Mouse (Mus musculus) CH12.LX (cell line): ENCODE measurements at regions not wholly inside any gene's neighbourhood (a gene's known extent, or its start where the extent isn't known, plus 50 kb on each side); places are given as distances from the start of the nearest gene placed in this dataset.

ENCODE experiments used
- DNase-seq: peaks from one replicate; pipeline ENCODE4 v3.0.0-alpha.2; 2013; ENCODE audit errors: extremely low read depth
- H3K27ac ChIP-seq: 2 replicates; pipeline ENCODE4 v1.5.1; 2012; ENCODE audit warnings: low read depth, mild to moderate bottlenecking, control low read depth, moderate library complexity; ENCODE audit not compliant: insufficient read depth
- H3K27me3 ChIP-seq: replicated peaks from 2 replicates; pipeline ENCODE3; 2012; ENCODE audit warnings: inconsistent platforms
- H3K36me3 ChIP-seq, 2 experiments: replicated peaks in 1 of 2; 2 replicates each; pipeline versions ENCODE3 to v1.6.1; 2012; ENCODE audit warnings: inconsistent platforms in 1 of 2, low read length in 1 of 2, mild to moderate bottlenecking in 1 of 2, mixed read lengths in 1 of 2, moderate library complexity in 1 of 2; ENCODE audit not compliant: control insufficient read depth in 1 of 2, insufficient read depth in 1 of 2
- H3K4me1 ChIP-seq, 2 experiments: 2 replicates each; pipeline ENCODE4 v1.6.1; 2012; ENCODE audit warnings: inconsistent platforms in 1 of 2, moderate library complexity in 1 of 2; ENCODE audit not compliant: insufficient read depth in 2 of 2, control insufficient read depth in 1 of 2
- H3K4me2 ChIP-seq: 2 replicates; pipeline ENCODE4 v1.6.1; 2012; ENCODE audit warnings: low read depth, mild to moderate bottlenecking, control low read depth; ENCODE audit not compliant: poor library complexity, insufficient read depth, severe bottlenecking
- H3K4me3 ChIP-seq, 3 experiments: fragments of 150-350 bp in 1 of 3; sonication (generic) in 1 of 3; replicated peaks in 1 of 3; 2 replicates each; pipeline versions ENCODE3 to v1.5.1; 2011 to 2012; ENCODE audit warnings: low read depth in 2 of 3, low read length in 2 of 3, mild to moderate bottlenecking in 2 of 3, moderate library complexity in 2 of 3, control low read depth in 1 of 3, improper control_type of control experiment in 1 of 3, inconsistent platforms in 1 of 3, mixed read lengths in 1 of 3; ENCODE audit not compliant: poor library complexity in 1 of 3
- H3K79me2 ChIP-seq: replicated peaks from 2 replicates; pipeline ENCODE4 v1.6.1; 2012; ENCODE audit warnings: mild to moderate bottlenecking, moderate library complexity; ENCODE audit not compliant: control insufficient read depth, poor library complexity, insufficient read depth, severe bottlenecking; ENCODE audit errors: extremely low read depth
- H3K9ac ChIP-seq: 2 replicates; pipeline ENCODE4 v1.6.1; 2012; ENCODE audit warnings: low read depth, mild to moderate bottlenecking, control low read depth, moderate library complexity; ENCODE audit not compliant: insufficient read depth
- H3K9me3 ChIP-seq: replicated peaks from 2 replicates; pipeline ENCODE3; 2012; ENCODE audit warnings: low read length, inconsistent platforms, mixed read lengths
- CHD1 ChIP-seq: IDR thresholded peaks from 2 replicates; pipeline ENCODE4 v1.6.1; 2012; ENCODE audit warnings: low read depth, low read length, improper control_type of control experiment, inconsistent platforms
- CHD2 ChIP-seq: IDR thresholded peaks from 2 replicates; pipeline ENCODE4 v1.6.1; 2011; ENCODE audit warnings: low read length, improper control_type of control experiment
- CTCF ChIP-seq, 2 experiments: IDR thresholded peaks in 1 of 2; conservative IDR thresholded peaks in 1 of 2; 2 replicates each; pipeline ENCODE4 v1.5.1; 2011 to 2012; ENCODE audit warnings: low read depth in 2 of 2, low read length in 2 of 2, improper control_type of control experiment in 1 of 2, inconsistent platforms in 1 of 2, mild to moderate bottlenecking in 1 of 2, moderate library complexity in 1 of 2
- ELF1 ChIP-seq: IDR thresholded peaks from 2 replicates; pipeline ENCODE4 v1.6.1; 2014; ENCODE audit warnings: low read depth, mild to moderate bottlenecking, inconsistent platforms, low read length, improper control_type of control experiment
- EP300 ChIP-seq: IDR thresholded peaks from 2 replicates; pipeline ENCODE4 v1.6.1; 2011; ENCODE audit warnings: low read length, improper control_type of control experiment
- ETS1 ChIP-seq: conservative IDR thresholded peaks from 2 replicates; pipeline ENCODE4 v1.6.1; 2012; ENCODE audit warnings: low read depth, mild to moderate bottlenecking, inconsistent platforms, low read length, improper control_type of control experiment, moderate library complexity
- HCFC1 ChIP-seq: IDR thresholded peaks from 2 replicates; pipeline ENCODE4 v1.6.1; 2012; ENCODE audit warnings: low read depth, mild to moderate bottlenecking, inconsistent platforms, low read length, improper control_type of control experiment
- JUN ChIP-seq: IDR thresholded peaks from 2 replicates; pipeline ENCODE4 v1.6.1; 2011; ENCODE audit warnings: low read depth, mild to moderate bottlenecking, low read length, improper control_type of control experiment, moderate library complexity; ENCODE audit not compliant: insufficient read depth
- JUND ChIP-seq: conservative IDR thresholded peaks from 2 replicates; pipeline ENCODE4 v1.6.1; 2011; ENCODE audit warnings: low read depth, low read length, improper control_type of control experiment
- KAT2A ChIP-seq: IDR thresholded peaks from 2 replicates; pipeline ENCODE4 v1.6.1; 2012; ENCODE audit warnings: low read length, improper control_type of control experiment, inconsistent platforms; ENCODE audit not compliant: insufficient replicate concordance
- MAZ ChIP-seq: IDR thresholded peaks from 2 replicates; pipeline ENCODE4 v1.6.1; 2012; ENCODE audit warnings: low read depth, mild to moderate bottlenecking, inconsistent platforms, low read length, improper control_type of control experiment, moderate library complexity
- MEF2A ChIP-seq: IDR thresholded peaks from 2 replicates; pipeline ENCODE4 v1.6.1; 2014; ENCODE audit warnings: low read depth, mild to moderate bottlenecking, inconsistent platforms, low read length, improper control_type of control experiment, borderline replicate concordance
- NELFE ChIP-seq: IDR thresholded peaks from 2 replicates; pipeline ENCODE4 v1.6.1; 2011; ENCODE audit warnings: low read depth, low read length, improper control_type of control experiment
- NRF1 ChIP-seq: IDR thresholded peaks from 2 replicates; pipeline ENCODE4 v1.6.1; 2014; ENCODE audit warnings: low read depth, mild to moderate bottlenecking, inconsistent platforms, low read length, improper control_type of control experiment, moderate library complexity
- POLR2A ChIP-seq: IDR thresholded peaks from 2 replicates; pipeline ENCODE4 v1.6.1; 2011; ENCODE audit warnings: low read depth, mild to moderate bottlenecking, improper control_type of control experiment, low read length
- POLR2AphosphoS2 ChIP-seq: IDR thresholded peaks from 2 replicates; pipeline ENCODE4 v1.6.1; 2011; ENCODE audit warnings: low read depth, low read length, improper control_type of control experiment
- RAD21 ChIP-seq: IDR thresholded peaks from 2 replicates; pipeline ENCODE4 v1.6.1; 2011; ENCODE audit warnings: low read depth, mild to moderate bottlenecking, low read length, improper control_type of control experiment, moderate library complexity
- TBP ChIP-seq: conservative IDR thresholded peaks from 2 replicates; pipeline ENCODE4 v1.6.1; 2011; ENCODE audit warnings: low read depth, low read length, improper control_type of control experiment
- TCF12 ChIP-seq: IDR thresholded peaks from 2 replicates; pipeline ENCODE4 v1.6.1; 2014; ENCODE audit warnings: low read depth, mild to moderate bottlenecking, inconsistent platforms, low read length, improper control_type of control experiment
- UBTF ChIP-seq: IDR thresholded peaks from 2 replicates; pipeline ENCODE4 v1.6.1; 2012; ENCODE audit warnings: low read depth, mild to moderate bottlenecking, inconsistent platforms, low read length, improper control_type of control experiment, moderate library complexity
- USF1 ChIP-seq: IDR thresholded peaks from 2 replicates; pipeline ENCODE4 v1.6.1; 2014; ENCODE audit warnings: low read depth, mild to moderate bottlenecking, inconsistent platforms, low read length, improper control_type of control experiment
- ZC3H11A ChIP-seq: IDR thresholded peaks from 2 replicates; pipeline ENCODE4 v1.6.1; 2012; ENCODE audit warnings: low read depth, mild to moderate bottlenecking, inconsistent platforms, low read length, improper control_type of control experiment
- ZKSCAN1 ChIP-seq: IDR thresholded peaks from 2 replicates; pipeline ENCODE4 v1.6.1; 2012; ENCODE audit warnings: low read depth, inconsistent platforms, low read length, improper control_type of control experiment, borderline replicate concordance
- ZMIZ1 ChIP-seq: IDR thresholded peaks from 2 replicates; pipeline ENCODE4 v1.6.1; 2012; ENCODE audit warnings: low read depth, mild to moderate bottlenecking, inconsistent platforms, low read length, improper control_type of control experiment
- ZNF384 ChIP-seq: IDR thresholded peaks from 2 replicates; pipeline ENCODE4 v1.6.1; 2012; ENCODE audit warnings: low read depth, low read length, improper control_type of control experiment, inconsistent platforms
- dilution Hi-C: fragments of 300-500 bp; cut with MboI; formaldehyde crosslinking; loops from 2 replicates; pipeline ENCODE4 v1.14.3; 2020; ENCODE audit warnings: low sequenced_read_pairs; ENCODE audit not compliant: extremely low pct_unique_long_range_greater_than_20kb, extremely low pct_ligation_motif_present
- in situ Hi-C: fragments of 300-500 bp; cut with MboI; formaldehyde crosslinking; loops from 3 replicates; pipeline ENCODE4 v1.14.3; 2019; ENCODE audit warnings: low sequenced_read_pairs, low pct_ligation_motif_present, low pct_unique_long_range_greater_than_20kb, mixed read lengths

GRCm38 (mm10) chr7:136675041-136675440 is 219.4 kb upstream of the Mgmt start:
- DNase-seq: no peak
- Histone ChIP-seq H3K79me2 (no peaks in the 10 kb centered on the region), H3K27me3 (peaks cover 98% of the 10 kb centered on the region), H3K36me3 (no peaks in the 10 kb centered on the region), H3K4me3 (no peak overlapping the region), H3K27ac (no peak overlapping the region), H3K4me2 (no peak overlapping the region), H3K4me1 (no peaks in the 10 kb centered on the region), H3K9me3 (no peaks in the 10 kb centered on the region), H3K9ac (no peak overlapping the region)
- in situ Hi-C loops: no loop called here
- dilution Hi-C loops: no loop called here
- TF ChIP-seq NRF1: no peak
- no peak for TF ChIP-seq UBTF
- TF ChIP-seq USF1: no peak
- no peak for TF ChIP-seq ZNF384
- no peak for TF ChIP-seq RAD21
- TF ChIP-seq CHD2: no peak
- no peak for TF ChIP-seq POLR2A
- TF ChIP-seq NELFE: no peak
- TF ChIP-seq HCFC1: no peak
- no peak for TF ChIP-seq ETS1
- no peak for TF ChIP-seq ZMIZ1
- TF ChIP-seq CHD1: no peak
- TF ChIP-seq MEF2A: no peak
- no peak for TF ChIP-seq JUND
- no peak for TF ChIP-seq KAT2A
- no peak for TF ChIP-seq POLR2AphosphoS2
- TF ChIP-seq JUN: no peak
- TF ChIP-seq, all 38 proteins: peak for 0

GRCm38 (mm10) chr7:136676104-136676503 is 218.3 kb upstream of the Mgmt start:
- H3K79me2 ChIP-seq: no peaks in the 10 kb centered on the region
- H3K36me3 ChIP-seq: no peaks in the 10 kb centered on the region
- in situ Hi-C loops: no loop called here
- no peak overlapping the region for H3K4me2 ChIP-seq
- TF ChIP-seq EP300 (no peak), UBTF (no peak), ZC3H11A (no peak), CTCF (conservative IDR thresholded peaks at IDR 0.05 in 1 of 2, IDR thresholded peaks at IDR 0.05 in 1 of 2; ENCODE audit: low read depth in 2 of 2, low read length in 2 of 2) (no peak), ELF1 (no peak), HCFC1 (no peak), TBP (no peak), RAD21 (no peak), MAZ (no peak), TCF12 (no peak), JUND (no peak), ZKSCAN1 (no peak)
- TF ChIP-seq, all 38 proteins: peak for 0
- H3K9ac ChIP-seq: no peak overlapping the region
- no peak overlapping the region for H3K27ac ChIP-seq
- H3K27me3 ChIP-seq: peaks cover 98% of the 10 kb centered on the region
- dilution Hi-C loops: no loop called here
- no peaks in the 10 kb centered on the region for H3K9me3 ChIP-seq
- DNase-seq: no peak
- H3K4me1 ChIP-seq: no peaks in the 10 kb centered on the region
- H3K4me3 ChIP-seq: no peak overlapping the region
